Mouse (Mus musculus) MEL (cell line): Measurements from ENCODE around the gene Hp1bp3. TPM values are rescaled to one million over a fixed set of nuclear protein-coding genes. Genes with fewer than 3 reads are reported as not detected.

Experiments used
- DNase-seq: peaks from one replicate; pipeline ENCODE4 v3.0.0; 2011; ENCODE audit warnings: low read depth, low spot score
- H3K27ac ChIP-seq: 2 replicates; pipeline ENCODE4 v1.5.1; 2012; ENCODE audit warnings: low read depth, mild to moderate bottlenecking, control low read depth, low read length, moderate library complexity; ENCODE audit not compliant: control insufficient read depth
- H3K27me3 ChIP-seq, 2 experiments: fragments of 150-350 bp in 1 of 2; sonication (generic) in 1 of 2; 2 replicates each; pipeline ENCODE4 v1.6.1; 2012; ENCODE audit warnings: low read length in 2 of 2, mild to moderate bottlenecking in 2 of 2, improper control_type of control experiment in 1 of 2, moderate library complexity in 1 of 2; ENCODE audit not compliant: insufficient read depth in 2 of 2, control insufficient read depth in 1 of 2
- H3K36me3 ChIP-seq, 2 experiments: 2 replicates each; pipeline ENCODE4 v1.6.1; 2012 to 2014; ENCODE audit warnings: low read length in 2 of 2, improper control_type of control experiment in 1 of 2, inconsistent platforms in 1 of 2, mild to moderate bottlenecking in 1 of 2; ENCODE audit not compliant: insufficient read depth in 2 of 2, control insufficient read depth in 1 of 2
- H3K4me1 ChIP-seq, 2 experiments: fragments of 150-350 bp in 1 of 2; sonication (generic) in 1 of 2; 2 replicates each; pipeline ENCODE4 v1.6.1; 2012; ENCODE audit warnings: low read length in 2 of 2, improper control_type of control experiment in 1 of 2, mild to moderate bottlenecking in 1 of 2; ENCODE audit not compliant: insufficient read depth in 2 of 2, control insufficient read depth in 1 of 2
- H3K4me3 ChIP-seq, 2 experiments: fragments of 150-350 bp in 1 of 2; sonication (generic) in 1 of 2; 2 replicates each; pipeline ENCODE4 v1.5.1; 2012; ENCODE audit warnings: low read depth in 2 of 2, low read length in 2 of 2, mild to moderate bottlenecking in 2 of 2, moderate library complexity in 2 of 2, control low read depth in 1 of 2, improper control_type of control experiment in 1 of 2; ENCODE audit not compliant: control insufficient read depth in 1 of 2, insufficient read depth in 1 of 2
- H3K79me2 ChIP-seq: 2 replicates; pipeline ENCODE4 v1.6.1; 2012; ENCODE audit warnings: mild to moderate bottlenecking, low read length, moderate library complexity; ENCODE audit not compliant: control insufficient read depth, poor library complexity, insufficient read depth
- H3K9ac ChIP-seq: 2 replicates; pipeline ENCODE4 v1.6.1; 2012; ENCODE audit warnings: low read depth, mild to moderate bottlenecking, control low read depth, low read length, moderate library complexity; ENCODE audit not compliant: control insufficient read depth, poor library complexity, severe bottlenecking
- H3K9me3 ChIP-seq: fragments of 150-350 bp; sonication (generic); replicated peaks from 2 replicates; pipeline ENCODE4 v1.6.1; 2012; ENCODE audit warnings: mild to moderate bottlenecking, low read length, improper control_type of control experiment, moderate library complexity; ENCODE audit not compliant: insufficient read depth
- CHD1 ChIP-seq: IDR thresholded peaks from 2 replicates; pipeline ENCODE4 v1.6.1; 2012; ENCODE audit warnings: low read depth, mild to moderate bottlenecking, inconsistent platforms, low read length, improper control_type of control experiment
- CHD2 ChIP-seq: IDR thresholded peaks from 2 replicates; pipeline ENCODE4 v1.6.1; 2011; ENCODE audit warnings: low read length, improper control_type of control experiment
- E2F4 ChIP-seq: IDR thresholded peaks from 2 replicates; pipeline ENCODE4 v1.6.1; 2011; ENCODE audit warnings: low read depth, low read length, improper control_type of control experiment, borderline replicate concordance
- EP300 ChIP-seq, 2 experiments: IDR thresholded peaks; 2 replicates each; pipeline ENCODE4 v1.6.1; 2011; ENCODE audit warnings: improper control_type of control experiment in 2 of 2, low read length in 2 of 2, low read depth in 1 of 2, mild to moderate bottlenecking in 1 of 2
- ETS1 ChIP-seq: IDR thresholded peaks from 2 replicates; pipeline ENCODE4 v1.6.1; 2012; ENCODE audit warnings: low read depth, mild to moderate bottlenecking, inconsistent platforms, low read length, improper control_type of control experiment, moderate library complexity
- JUND ChIP-seq: IDR thresholded peaks from 2 replicates; pipeline ENCODE4 v1.6.1; 2011; ENCODE audit warnings: low read depth, mild to moderate bottlenecking, improper control_type of control experiment, low read length
- KAT2A ChIP-seq: conservative IDR thresholded peaks from 2 replicates; pipeline ENCODE4 v1.6.1; 2012; ENCODE audit warnings: low read depth, low read length, improper control_type of control experiment, inconsistent platforms
- MAZ ChIP-seq: IDR thresholded peaks from 2 replicates; pipeline ENCODE4 v1.6.1; 2012; ENCODE audit warnings: low read depth, mild to moderate bottlenecking, inconsistent platforms, low read length, improper control_type of control experiment
- MXI1 ChIP-seq: IDR thresholded peaks from 2 replicates; pipeline ENCODE4 v1.6.1; 2011; ENCODE audit warnings: mild to moderate bottlenecking, low read depth, low read length, improper control_type of control experiment
- MYB ChIP-seq: IDR thresholded peaks from 2 replicates; pipeline ENCODE4 v1.6.1; 2011; ENCODE audit warnings: mild to moderate bottlenecking, low read depth, low read length, improper control_type of control experiment
- MYC ChIP-seq: IDR thresholded peaks from 2 replicates; pipeline ENCODE4 v1.6.1; 2011; ENCODE audit warnings: low read depth, mild to moderate bottlenecking, low read length, improper control_type of control experiment, moderate library complexity
- NELFE ChIP-seq: IDR thresholded peaks from 2 replicates; pipeline ENCODE4 v1.6.1; 2011; ENCODE audit warnings: low read depth, low read length, improper control_type of control experiment
- NRF1 ChIP-seq: IDR thresholded peaks from 2 replicates; pipeline ENCODE4 v1.6.1; 2014; ENCODE audit warnings: low read depth, mild to moderate bottlenecking, inconsistent platforms, low read length, improper control_type of control experiment, moderate library complexity; ENCODE audit not compliant: poor library complexity, insufficient read depth, severe bottlenecking
- POLR2A ChIP-seq, 2 experiments: IDR thresholded peaks; 2 replicates each; pipeline ENCODE4 v1.6.1; 2011 to 2012; ENCODE audit warnings: low read length in 2 of 2, mild to moderate bottlenecking in 2 of 2, control low read depth in 1 of 2, improper control_type of control experiment in 1 of 2, low read depth in 1 of 2, moderate library complexity in 1 of 2; ENCODE audit not compliant: control insufficient read depth in 1 of 2, insufficient read depth in 1 of 2, poor library complexity in 1 of 2
- POLR2AphosphoS2 ChIP-seq: IDR thresholded peaks from 2 replicates; pipeline ENCODE4 v1.6.1; 2011; ENCODE audit warnings: low read length, improper control_type of control experiment
- POLR2AphosphoS5 ChIP-seq: IDR thresholded peaks from 2 replicates; pipeline ENCODE4 v1.6.1; 2012; ENCODE audit warnings: low read depth, borderline replicate concordance, mild to moderate bottlenecking, inconsistent platforms, low read length, moderate library complexity, mixed read lengths
- RAD21 ChIP-seq: IDR thresholded peaks from 2 replicates; pipeline ENCODE4 v1.6.1; 2011; ENCODE audit warnings: mild to moderate bottlenecking, low read depth, low read length, improper control_type of control experiment
- SIN3A ChIP-seq: IDR thresholded peaks from 2 replicates; pipeline ENCODE4 v1.6.1; 2012; ENCODE audit warnings: low read length, improper control_type of control experiment, inconsistent platforms
- TCF12 ChIP-seq: IDR thresholded peaks from 2 replicates; pipeline ENCODE4 v1.6.1; 2014; ENCODE audit warnings: low read depth, mild to moderate bottlenecking, inconsistent platforms, low read length, improper control_type of control experiment, moderate library complexity
- UBTF ChIP-seq: IDR thresholded peaks from 2 replicates; pipeline ENCODE4 v1.6.1; 2012; ENCODE audit warnings: low read depth, mild to moderate bottlenecking, inconsistent platforms, low read length, improper control_type of control experiment, moderate library complexity, borderline replicate concordance; ENCODE audit not compliant: insufficient read depth
- USF1 ChIP-seq: IDR thresholded peaks from 2 replicates; pipeline ENCODE4 v1.6.1; 2014; ENCODE audit warnings: low read depth, mild to moderate bottlenecking, inconsistent platforms, low read length, improper control_type of control experiment, moderate library complexity
- USF2 ChIP-seq, 2 experiments: IDR thresholded peaks; 2 replicates each; pipeline ENCODE4 v1.6.1; 2011 to 2012; ENCODE audit warnings: improper control_type of control experiment in 2 of 2, low read length in 2 of 2, borderline replicate concordance in 1 of 2, inconsistent platforms in 1 of 2, low read depth in 1 of 2, mild to moderate bottlenecking in 1 of 2; ENCODE audit not compliant: insufficient read depth in 1 of 2
- ZC3H11A ChIP-seq: IDR thresholded peaks from 2 replicates; pipeline ENCODE4 v1.6.1; 2012; ENCODE audit warnings: low read depth, mild to moderate bottlenecking, inconsistent platforms, low read length, improper control_type of control experiment
- polyA plus RNA-seq, 2 experiments: library from polyadenylated mRNA; stranded (reverse) in 1 of 2; unstranded in 1 of 2; fragments of >175 nt in 1 of 2; fragments of >200 nt in 1 of 2; gene quantifications; 2 replicates each; pipeline versions ENCODE4 v1.2.1 to v1.2.4; 2012; ENCODE audit warnings: low replicate concordance in 2 of 2, low read depth in 1 of 2; ENCODE audit not compliant: insufficient read length in 2 of 2, insufficient read depth in 1 of 2, missing spikeins in 1 of 2
- total RNA-seq: library from RNA; depleted of rRNA; stranded (reverse); fragments of 300-350 nt; gene quantifications from 2 replicates; pipeline ENCODE4 v1.2.3, GENCODE M21; 2012

Gene Hp1bp3
- total and polyA plus RNA-seq, 3 experiments, result 45.1 to 74.0 TPM; not detected in 1

GRCm38 (mm10) chr4:138272011-138272997, 56.2 kb downstream of the Hp1bp3 start:
- DNase-seq, result no peak
- no peaks in the 10 kb centered on the region for H3K4me1 ChIP-seq
- TF ChIP-seq EP300 (IDR thresholded peaks at IDR 0.05; ENCODE audit: low read depth in 1 of 2, low read length in 2 of 2) (no peak), MYB (no peak), MYC (no peak), KAT2A (no peak), NELFE (no peak), MXI1 (no peak), SIN3A (no peak), POLR2A (IDR thresholded peaks at IDR 0.05; ENCODE audit: control insufficient read depth in 1 of 2, insufficient read depth in 1 of 2, low read depth in 1 of 2, low read length in 2 of 2, poor library complexity in 1 of 2) (no peak), NRF1 (no peak), ZC3H11A (no peak), POLR2AphosphoS2 (no peak), RAD21 (no peak), MAZ (no peak), UBTF (no peak), TCF12 (no peak), CHD2 (no peak), USF2 (IDR thresholded peaks at IDR 0.05; ENCODE audit: borderline replicate concordance in 1 of 2, insufficient read depth in 1 of 2, low read depth in 1 of 2, low read length in 2 of 2) (no peak)
- no peak overlapping the region for H3K9ac ChIP-seq
- no peaks in the 10 kb centered on the region; a peak in 2 of 4 replicates for H3K27me3 ChIP-seq
- no peak overlapping the region for H3K4me3 ChIP-seq
- H3K36me3 ChIP-seq, result no peaks in the 10 kb centered on the region
- H3K9me3 ChIP-seq, result no peaks in the 10 kb centered on the region
- H3K27ac ChIP-seq, result no peak overlapping the region
- no peaks in the 10 kb centered on the region for H3K79me2 ChIP-seq

DNA sequence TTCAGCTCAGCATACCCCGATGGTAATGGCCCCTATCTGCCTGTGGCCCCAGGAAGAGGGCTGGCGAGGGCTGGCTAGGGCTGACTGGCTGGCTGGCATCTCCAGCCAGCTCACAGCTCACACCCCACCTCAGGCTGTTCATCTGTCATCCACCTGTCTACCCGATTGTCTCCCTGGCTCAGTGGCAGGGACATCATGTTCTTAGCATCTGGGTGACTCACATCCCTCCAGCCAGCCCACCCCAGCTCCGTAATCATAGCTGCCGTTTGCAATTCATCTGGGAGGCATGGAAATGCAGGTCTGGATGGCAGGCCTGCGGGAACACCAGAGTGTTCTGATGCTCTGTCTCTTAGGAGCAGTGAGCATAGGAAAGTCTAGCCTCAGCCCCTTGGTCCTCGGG, 62.2 kb downstream of the Hp1bp3 start:
- Histone ChIP-seq H3K36me3 (no peaks in the 10 kb centered on the region), H3K27me3 (no peaks in the 10 kb centered on the region; a peak in 1 of 4 replicates), H3K9ac (no peak overlapping the region), H3K27ac (no peak overlapping the region), H3K4me1 (no peaks in the 10 kb centered on the region), H3K79me2 (no peaks in the 10 kb centered on the region), H3K4me3 (no peak overlapping the region), H3K9me3 (no peaks in the 10 kb centered on the region)
- no peak for DNase-seq
- TF ChIP-seq USF1, result no peak
- no peak for TF ChIP-seq NRF1
- TF ChIP-seq CHD1, result no peak
- no peak for TF ChIP-seq ETS1
- no peak for TF ChIP-seq MXI1
- no peak for TF ChIP-seq EP300 (IDR thresholded peaks at IDR 0.05; ENCODE audit: low read depth in 1 of 2, low read length in 2 of 2)
- TF ChIP-seq TCF12, result no peak
- no peak for TF ChIP-seq JUND
- TF ChIP-seq E2F4, result no peak
- no peak for TF ChIP-seq UBTF
- no peak for TF ChIP-seq POLR2AphosphoS5
